Mouse (Mus musculus) forebrain, postnatal 0 days (tissue): ENCODE results near the gene Ispd. TPM values are rescaled to one million over a fixed set of nuclear protein-coding genes. Genes with fewer than 3 reads are reported as not detected.
A peak's percentile ranks its signal among the peaks of the same experiment; 100 is the strongest.

Experiments used
- ATAC-seq: fragments of 200-750 bp; cut with Nextera tagmentation; 2 replicates; pipeline ENCODE4 v1.8.0; 2017; ENCODE audit warnings: mild to moderate bottlenecking, moderate library complexity
- DNase-seq: peaks from one replicate; pipeline ENCODE4 v3.0.0-alpha.2; 2015
- H3K27ac ChIP-seq: fragments of 300-500 bp; sonication (generic); 2 replicates; pipeline ENCODE4 v1.5.1; 2014; ENCODE audit warnings: low read depth, mild to moderate bottlenecking, antibody characterized with exemption, low read length, moderate library complexity, mixed read lengths
- H3K27me3 ChIP-seq: fragments of 300-500 bp; sonication (generic); 2 replicates; pipeline ENCODE4 v1.6.1; 2014; ENCODE audit warnings: mild to moderate bottlenecking, low read length, mixed read lengths; ENCODE audit not compliant: insufficient read depth
- H3K36me3 ChIP-seq: fragments of 300-500 bp; sonication (generic); 2 replicates; pipeline ENCODE4 v1.6.1; 2014; ENCODE audit warnings: mild to moderate bottlenecking, moderate library complexity; ENCODE audit not compliant: insufficient read depth
- H3K4me1 ChIP-seq: fragments of 300-500 bp; sonication (generic); 2 replicates; pipeline ENCODE4 v1.6.1; 2014; ENCODE audit warnings: antibody characterized with exemption; ENCODE audit not compliant: insufficient read depth
- H3K4me2 ChIP-seq: fragments of 300-500 bp; sonication (generic); 2 replicates; pipeline ENCODE4 v1.6.1; 2014; ENCODE audit warnings: low read depth, mild to moderate bottlenecking, moderate library complexity
- H3K4me3 ChIP-seq: fragments of 300-500 bp; sonication (generic); 2 replicates; pipeline ENCODE4 v1.5.1; 2014; ENCODE audit warnings: low read depth, low read length, mixed read lengths
- H3K9ac ChIP-seq: fragments of 300-500 bp; sonication (generic); 2 replicates; pipeline ENCODE4 v1.6.1; 2014; ENCODE audit warnings: mild to moderate bottlenecking
- H3K9me3 ChIP-seq: fragments of 300-500 bp; sonication (generic); 2 replicates; pipeline ENCODE4 v1.6.1; 2016; ENCODE audit warnings: low read length
- CTCF ChIP-seq: sonication (generic); IDR thresholded peaks from 2 replicates; pipeline ENCODE4 v1.5.1; 2016; ENCODE audit warnings: antibody characterized with exemption, control low read depth, low read depth
- WGBS: fragments of 180-500 bp; shearing (Covaris S2); extraction: QIAGEN DNeasy Blood & Tissue Kit; methylation state at CpG from one replicate; pipeline ENCODE4 v1.1.7; 2014; 5-methylcytosine and 5-hydroxymethylcytosine counted together
- polyA plus RNA-seq: library from polyadenylated mRNA; unstranded; fragments of >200 nt; fragmentation: Nextera tagmentation; extraction: Ambion mirVana; gene quantifications from 2 replicates; pipeline ENCODE4 v1.2.1, GENCODE M21; 2015
- total RNA-seq: library from RNA; depleted of rRNA; stranded (reverse); fragments of >200 nt; gene quantifications from 2 replicates; pipeline ENCODE4 v1.2.3, GENCODE M21; 2014; rRNA removed

The Ispd gene
- 10.3 and 12.4 TPM in 2 replicates for total RNA-seq
- 8.0 and 9.6 TPM in 2 replicates for polyA plus RNA-seq

DNA sequence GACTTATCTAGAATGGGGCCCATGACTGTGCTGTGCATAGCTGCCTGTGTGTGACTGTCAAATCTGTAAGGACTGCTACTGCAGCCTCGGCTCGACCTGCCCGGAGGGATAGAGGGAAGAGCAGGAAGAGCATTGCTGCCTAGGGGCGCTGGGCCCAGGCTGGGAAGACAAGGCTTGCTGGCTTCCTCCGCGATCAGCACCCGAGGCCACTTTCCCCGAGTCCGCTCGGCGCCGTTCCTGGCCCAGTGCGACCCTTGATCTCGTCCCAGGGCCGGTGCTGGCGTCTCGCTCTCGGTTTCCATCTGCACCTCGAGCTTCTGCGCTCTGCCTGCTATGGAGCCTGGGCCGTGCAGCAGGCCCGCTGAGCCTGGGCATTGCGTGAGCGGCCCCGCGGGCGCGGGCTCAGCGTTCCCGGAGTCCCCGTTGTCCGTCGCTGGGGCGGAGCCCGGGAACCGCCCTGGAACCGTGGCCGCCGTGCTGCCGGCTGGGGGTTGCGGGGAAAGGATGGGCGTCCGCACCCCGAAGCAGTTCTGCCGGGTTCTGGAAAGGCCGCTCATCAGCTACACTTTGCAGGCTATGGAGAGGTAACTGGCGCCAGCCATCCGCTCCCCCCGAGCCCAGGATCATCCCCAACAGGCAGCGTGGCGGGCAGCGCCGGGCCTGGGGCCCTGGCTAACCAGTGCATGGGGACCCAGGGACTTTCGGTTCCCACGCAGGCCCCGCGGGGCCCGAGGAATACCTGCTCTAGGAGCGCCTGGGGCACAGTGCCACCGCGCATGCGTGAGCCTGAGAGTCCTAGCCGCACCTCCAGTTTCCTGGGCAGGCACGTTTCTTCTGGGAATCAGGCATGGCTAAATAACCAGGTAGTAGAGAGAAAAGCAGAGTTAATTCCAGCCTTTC, at the start of gene Ispd, which contains the start of gene D630036H23Rik:
Gene Ispd, plus strand, starts transcription at position 10 of the 900 bp plus-strand sequence.
Gene D630036H23Rik, minus strand, starts transcription at position 741 of the 900 bp plus-strand sequence.
- H3K4me3 ChIP-seq: peak within 1 kb of the TSS; percentile 53
- 2% methylated on average over 64 of the region's 64 CpGs for WGBS
- H3K4me1 ChIP-seq: peaks cover 3% of the 10 kb centered on the region; the same call in 1 of the 2 replicates
- no peaks in the 10 kb centered on the region for H3K9me3 ChIP-seq
- DNase-seq (peak; percentile 92), ATAC-seq (peak; percentile 95)
- peak; percentile 27; the same call in 1 of the 2 replicates for TF ChIP-seq CTCF
- H3K27me3 ChIP-seq: no peaks in the 10 kb centered on the region
- H3K27ac ChIP-seq: peak within 1 kb of the TSS; percentile 97
- peak within 1 kb of the TSS; percentile 100 for H3K9ac ChIP-seq
- H3K4me2 ChIP-seq: peak within 1 kb of the TSS; percentile 88
- H3K36me3 ChIP-seq: no peaks in the 10 kb centered on the region

DNA sequence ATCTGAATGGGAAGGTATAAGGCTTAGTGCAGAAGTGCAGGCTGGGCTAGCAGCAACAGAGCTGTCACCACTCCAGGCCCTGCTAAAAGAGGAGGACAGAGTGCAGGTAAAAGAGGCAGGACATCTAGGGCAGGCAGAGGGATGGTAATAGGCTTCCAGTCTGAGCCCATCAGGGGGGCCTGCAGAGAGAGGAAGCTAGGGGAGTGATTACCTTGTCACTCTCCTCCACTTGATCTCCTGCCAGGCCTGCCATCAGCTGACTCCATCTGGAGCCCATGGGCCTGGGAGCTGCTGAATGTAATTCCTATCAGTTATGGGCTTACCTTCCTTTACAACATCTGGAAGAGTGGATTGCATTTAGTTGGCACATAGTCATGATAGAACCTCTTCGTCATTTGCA, 48.6 kb upstream of the Ispd start:
- no peak overlapping the region for H3K4me2 ChIP-seq
- no peak overlapping the region for H3K27ac ChIP-seq
- no peak overlapping the region for H3K9ac ChIP-seq
- no peaks in the 10 kb centered on the region for H3K9me3 ChIP-seq
- no peak for ATAC-seq
- no peak for DNase-seq
- no peaks in the 10 kb centered on the region for H3K36me3 ChIP-seq
- 82% methylated on average over 1 of the region's 1 CpGs for WGBS
- no peaks in the 10 kb centered on the region for H3K27me3 ChIP-seq
- TF ChIP-seq CTCF: no peak
- no peaks in the 10 kb centered on the region for H3K4me1 ChIP-seq
- H3K4me3 ChIP-seq: no peak overlapping the region

DNA sequence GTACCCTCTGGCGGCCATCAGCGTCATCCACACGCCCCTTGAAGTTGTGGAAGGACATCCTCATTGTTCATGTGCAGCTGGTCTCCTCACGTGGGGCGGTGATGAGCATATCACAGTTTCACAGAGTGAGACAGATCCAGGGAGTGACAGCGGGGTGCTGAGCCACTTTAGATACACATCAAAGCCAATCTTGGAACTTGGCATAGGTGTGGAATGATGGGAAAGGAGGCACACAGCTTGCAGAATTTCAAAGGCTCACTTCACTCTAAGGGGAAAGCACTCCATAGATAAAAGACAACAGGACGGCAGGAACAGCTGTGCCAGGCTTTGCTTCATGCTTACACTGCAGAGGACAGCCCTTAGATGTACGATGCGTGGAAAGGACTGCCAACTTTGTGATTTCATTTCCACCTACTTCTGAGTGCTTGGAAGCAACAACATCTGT, 47.4 kb upstream of the Ispd start:
- Histone ChIP-seq H3K4me1 (no peaks in the 10 kb centered on the region), H3K4me2 (no peak overlapping the region), H3K27me3 (no peaks in the 10 kb centered on the region), H3K9ac (no peak overlapping the region), H3K27ac (no peak overlapping the region), H3K4me3 (no peak overlapping the region), H3K9me3 (no peaks in the 10 kb centered on the region), H3K36me3 (no peaks in the 10 kb centered on the region)
- WGBS: 72% methylated on average over 9 of the region's 9 CpGs
- TF ChIP-seq CTCF: no peak
- DNase-seq (no peak), ATAC-seq (peak; percentile 64)

DNA sequence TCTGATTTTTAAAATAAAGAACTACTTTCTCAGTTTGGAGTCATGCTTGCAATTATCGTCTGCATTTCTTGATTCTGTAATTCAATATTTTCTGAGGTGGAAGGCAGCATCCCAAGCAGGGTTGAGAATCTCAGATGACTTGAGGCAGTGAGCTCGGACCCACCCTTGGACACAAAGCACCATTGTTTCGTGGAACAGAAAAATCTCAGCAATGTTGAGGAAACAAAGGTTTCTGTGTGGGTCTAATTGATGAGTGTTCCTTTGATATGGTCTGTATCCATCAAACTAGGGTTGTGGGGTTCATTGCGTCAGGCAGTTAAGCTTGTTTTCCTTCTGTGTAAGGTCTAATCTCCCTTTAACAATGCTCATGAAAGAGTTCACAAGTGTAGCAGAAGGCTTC, 37.1 kb upstream of the Ispd start:
- H3K27me3 ChIP-seq: no peaks in the 10 kb centered on the region
- H3K9ac ChIP-seq: no peak overlapping the region
- ATAC-seq (no peak), DNase-seq (no peak)
- no peaks in the 10 kb centered on the region for H3K36me3 ChIP-seq
- no peaks in the 10 kb centered on the region for H3K4me1 ChIP-seq
- TF ChIP-seq CTCF: no peak
- 67% methylated on average over 4 of the region's 4 CpGs for WGBS
- H3K9me3 ChIP-seq: no peaks in the 10 kb centered on the region
- no peak overlapping the region for H3K4me3 ChIP-seq
- H3K4me2 ChIP-seq: no peak overlapping the region
- H3K27ac ChIP-seq: no peak overlapping the region

DNA sequence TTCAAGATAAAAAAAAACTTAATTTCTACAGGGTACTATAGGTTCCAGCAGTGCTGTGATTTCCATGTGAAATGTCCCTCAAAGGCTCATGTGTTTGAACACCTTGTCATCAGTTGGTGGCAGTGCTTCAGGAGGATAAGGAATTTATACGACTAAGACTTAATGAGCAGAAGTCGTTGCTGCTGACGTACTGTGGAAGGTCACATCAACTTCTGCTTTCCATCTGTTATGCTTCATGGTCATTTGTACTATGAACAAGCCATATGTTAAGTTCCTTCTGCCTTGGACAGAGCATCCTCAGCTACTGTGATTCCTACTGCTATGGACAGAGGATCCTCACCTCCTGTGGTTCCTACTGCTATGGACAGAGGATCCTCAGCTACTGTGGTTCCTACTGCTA, 21.2 kb upstream of the Ispd start:
- DNase-seq (no peak), ATAC-seq (no peak)
- H3K4me3 ChIP-seq: no peak overlapping the region
- 94% methylated on average over 3 of the region's 3 CpGs for WGBS
- H3K9ac ChIP-seq: no peak overlapping the region
- no peaks in the 10 kb centered on the region for H3K9me3 ChIP-seq
- no peak overlapping the region for H3K27ac ChIP-seq
- no peaks in the 10 kb centered on the region for H3K4me1 ChIP-seq
- no peak for TF ChIP-seq CTCF
- H3K4me2 ChIP-seq: no peak overlapping the region
- no peaks in the 10 kb centered on the region for H3K36me3 ChIP-seq
- H3K27me3 ChIP-seq: no peaks in the 10 kb centered on the region

DNA sequence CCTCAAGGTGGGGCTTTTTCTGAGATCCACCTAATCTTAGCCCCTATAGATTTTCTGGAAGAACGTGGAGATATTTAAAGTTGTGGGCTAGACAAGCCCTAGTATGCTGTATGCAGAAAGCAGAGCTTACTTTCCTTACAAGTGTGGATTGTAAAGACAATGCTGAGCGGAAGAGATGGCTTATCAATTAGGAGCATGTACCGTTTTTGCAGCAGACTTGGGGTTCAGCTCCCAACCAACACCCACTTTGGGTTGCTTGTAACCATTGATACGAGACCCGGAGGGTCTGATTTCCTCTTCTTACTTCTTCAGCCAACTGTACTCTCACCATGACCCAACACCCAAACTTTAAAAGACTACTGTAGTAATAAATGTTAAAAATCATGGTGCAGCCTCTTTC, 20.6 kb upstream of the Ispd start:
- 94% methylated on average over 5 of the region's 5 CpGs for WGBS
- no peaks in the 10 kb centered on the region for H3K36me3 ChIP-seq
- no peaks in the 10 kb centered on the region for H3K9me3 ChIP-seq
- TF ChIP-seq CTCF: no peak
- no peak overlapping the region for H3K4me3 ChIP-seq
- H3K27me3 ChIP-seq: no peaks in the 10 kb centered on the region
- DNase-seq (no peak), ATAC-seq (no peak)
- H3K4me1 ChIP-seq: no peaks in the 10 kb centered on the region
- H3K9ac ChIP-seq: no peak overlapping the region
- H3K27ac ChIP-seq: no peak overlapping the region
- no peak overlapping the region for H3K4me2 ChIP-seq

DNA sequence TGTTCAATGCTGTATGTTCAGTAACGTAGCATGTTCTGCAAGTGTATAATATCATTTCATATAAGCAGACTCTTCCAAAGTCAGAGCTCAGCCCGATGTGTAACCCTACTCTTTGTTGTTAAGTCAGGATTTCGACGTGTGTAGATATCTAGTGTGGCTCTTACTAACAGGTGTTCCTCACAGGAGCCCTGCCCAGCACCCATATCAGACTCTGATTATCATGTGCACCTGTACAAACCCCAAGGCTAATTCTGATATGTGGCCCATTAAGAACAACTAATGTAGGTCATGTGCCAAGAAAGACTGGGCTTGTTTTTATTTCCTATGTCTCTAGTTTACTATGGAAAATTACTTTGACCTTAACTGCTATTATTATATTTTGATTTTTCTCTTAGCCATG, 17.2 kb upstream of the Ispd start:
- TF ChIP-seq CTCF: no peak
- no peaks in the 10 kb centered on the region for H3K9me3 ChIP-seq
- ATAC-seq (no peak), DNase-seq (no peak)
- H3K27ac ChIP-seq: no peak overlapping the region
- H3K27me3 ChIP-seq: no peaks in the 10 kb centered on the region
- H3K9ac ChIP-seq: no peak overlapping the region
- no peak overlapping the region for H3K4me2 ChIP-seq
- 92% methylated on average over 4 of the region's 4 CpGs for WGBS
- H3K4me1 ChIP-seq: no peaks in the 10 kb centered on the region
- H3K4me3 ChIP-seq: no peak overlapping the region
- no peaks in the 10 kb centered on the region for H3K36me3 ChIP-seq
